Mouse (Mus musculus): Measurements from ENCODE around the gene Gk2. TPM values are rescaled to one million over a fixed set of nuclear protein-coding genes. Genes with fewer than 3 reads are reported as not detected.

The Gk2 gene
- not detected in 2 replicates for total RNA-seq (2014; fragmentation: Nextera tagmentation)
- not detected in 2 replicates for total RNA-seq (2017)

DNA sequence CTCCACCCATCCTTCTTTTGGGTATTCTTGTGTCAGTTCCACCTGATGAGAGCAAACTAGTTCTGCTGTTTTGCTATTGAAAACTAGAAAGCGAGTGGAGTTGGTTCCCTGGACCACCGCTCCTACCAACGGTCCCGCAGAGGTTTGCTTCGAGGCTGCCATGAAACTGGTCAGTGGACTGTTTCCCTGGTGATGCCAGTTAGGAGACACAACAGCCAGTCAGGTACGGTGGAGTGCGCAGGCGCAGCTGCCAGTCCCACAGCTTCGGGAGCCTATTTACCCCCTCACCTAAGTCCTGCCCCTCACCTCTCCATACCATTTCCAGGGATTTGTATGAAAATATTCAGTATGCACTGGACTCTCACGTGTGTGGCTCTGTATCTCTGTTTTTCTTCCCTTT, at the start of gene Gk2:
Gene Gk2, minus strand, starts transcription at position 206 of the 400 bp plus-strand sequence.
- no peak for ATAC-seq (replicated peaks; ENCODE audit: low FRiP score, low TSS enrichment, poor library complexity, severe bottlenecking)

DNA sequence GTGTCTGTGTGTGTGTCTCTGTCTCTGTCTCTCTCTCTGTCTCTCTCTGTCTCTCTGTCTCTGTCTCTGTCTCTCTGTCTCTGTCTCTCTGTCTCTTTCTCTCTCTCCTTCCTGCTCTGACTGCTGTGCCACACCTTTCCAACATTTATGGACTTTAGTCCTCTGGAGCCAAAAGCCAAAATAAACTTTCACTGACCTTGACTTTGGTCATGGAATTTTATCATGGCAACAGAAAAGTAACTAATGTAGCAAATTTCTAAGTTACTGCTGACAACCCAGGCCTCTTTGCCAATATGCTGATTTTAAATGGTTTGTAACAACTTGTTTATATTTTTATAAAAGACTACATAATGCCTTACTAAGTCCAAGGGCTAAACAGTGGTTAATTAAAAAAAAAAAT, 41.2 kb upstream of the Gk2 start:
- ATAC-seq (replicated peaks; ENCODE audit: low FRiP score, low TSS enrichment, poor library complexity, severe bottlenecking), result no peak

DNA sequence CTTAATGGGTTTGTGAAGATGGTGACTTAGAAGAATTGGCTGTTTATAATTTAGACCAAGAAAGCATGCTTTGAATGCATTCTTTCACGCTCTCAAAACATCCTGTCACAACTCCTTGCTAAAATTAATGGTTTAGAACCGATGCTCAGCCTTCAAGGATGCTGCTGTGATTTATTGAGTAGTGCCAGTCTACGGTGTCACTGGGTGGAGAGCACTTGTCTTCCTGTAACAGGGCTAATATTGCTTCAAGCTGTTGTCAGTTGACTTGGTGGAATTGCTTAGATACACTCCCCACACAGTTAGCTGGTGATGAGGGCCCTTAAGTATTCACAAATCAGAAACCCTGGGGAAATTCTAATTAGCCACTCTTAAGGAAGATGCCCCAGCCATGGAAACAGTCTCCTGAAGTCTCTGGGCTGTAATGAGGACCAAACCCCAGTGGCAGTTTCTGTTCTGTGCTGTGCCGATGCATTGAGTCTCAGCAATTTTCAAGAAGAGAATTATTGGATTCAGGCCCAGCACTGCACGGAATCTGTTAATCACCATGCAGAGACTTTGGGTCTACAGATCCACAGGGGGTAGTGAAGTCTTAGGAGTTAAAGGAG, 38.8 kb upstream of the Gk2 start:
- no peak for ATAC-seq (replicated peaks; ENCODE audit: low FRiP score, low TSS enrichment, poor library complexity, severe bottlenecking)

DNA sequence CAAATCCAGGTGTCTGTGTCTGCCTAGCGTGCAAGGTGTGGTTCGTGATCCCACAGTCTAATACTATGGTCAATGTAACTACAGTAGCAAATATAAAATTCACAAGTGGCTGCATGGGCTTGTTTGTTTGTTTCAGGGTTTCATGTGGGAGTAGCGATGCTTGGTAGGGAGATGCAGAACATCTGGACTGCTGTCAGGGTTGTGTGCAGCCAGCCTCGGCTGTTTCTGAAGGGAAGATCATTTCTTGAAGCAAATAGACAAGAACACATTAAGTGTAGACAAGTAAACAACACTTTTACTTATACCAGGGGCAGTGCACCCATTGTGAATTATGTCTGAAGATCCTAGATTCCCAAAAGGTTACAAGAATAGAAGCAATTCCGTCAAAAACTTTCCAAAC, 36.6 kb upstream of the Gk2 start:
- ATAC-seq (replicated peaks; ENCODE audit: low FRiP score, low TSS enrichment, poor library complexity, severe bottlenecking), result no peak

DNA sequence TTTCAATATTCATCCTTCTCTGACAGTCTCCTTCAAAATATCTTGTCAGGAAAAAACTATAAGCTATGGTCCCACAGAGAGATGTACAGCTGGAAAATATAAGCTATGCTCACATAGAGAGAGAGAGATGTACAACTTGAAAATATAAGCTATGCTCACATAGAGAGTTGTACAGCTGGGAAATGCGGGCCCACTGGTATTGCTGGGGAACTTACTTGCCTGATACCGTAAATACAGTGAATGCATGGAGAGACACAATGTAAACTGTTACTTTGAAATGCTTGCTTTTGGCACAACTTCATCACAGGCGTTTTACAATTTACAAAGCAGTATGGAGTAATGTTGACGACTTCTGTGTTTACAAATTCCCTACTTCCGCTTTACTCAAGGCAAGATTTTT, 29.3 kb upstream of the Gk2 start:
- ATAC-seq (replicated peaks; ENCODE audit: low FRiP score, low TSS enrichment, poor library complexity, severe bottlenecking), result no peak

DNA sequence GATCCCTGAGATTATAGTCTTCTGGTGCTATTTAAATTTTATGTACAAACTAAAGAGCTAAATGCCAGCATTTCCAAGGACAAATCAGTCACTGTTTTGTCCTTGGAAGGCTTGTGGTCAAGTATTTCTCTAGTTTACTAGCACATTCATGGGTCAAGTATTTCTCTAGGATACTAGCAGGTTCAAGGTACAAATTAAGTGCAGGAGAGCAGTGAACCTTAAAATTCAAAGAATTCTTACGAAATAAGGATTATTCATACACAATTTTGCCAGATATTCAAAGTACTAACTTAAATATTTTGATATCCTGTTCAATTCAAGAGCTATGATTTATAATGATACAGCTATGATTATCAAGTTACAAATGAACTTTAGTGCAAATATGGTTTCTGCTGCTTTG, 23.2 kb upstream of the Gk2 start:
- no peak for ATAC-seq (replicated peaks; ENCODE audit: low FRiP score, low TSS enrichment, poor library complexity, severe bottlenecking)

DNA sequence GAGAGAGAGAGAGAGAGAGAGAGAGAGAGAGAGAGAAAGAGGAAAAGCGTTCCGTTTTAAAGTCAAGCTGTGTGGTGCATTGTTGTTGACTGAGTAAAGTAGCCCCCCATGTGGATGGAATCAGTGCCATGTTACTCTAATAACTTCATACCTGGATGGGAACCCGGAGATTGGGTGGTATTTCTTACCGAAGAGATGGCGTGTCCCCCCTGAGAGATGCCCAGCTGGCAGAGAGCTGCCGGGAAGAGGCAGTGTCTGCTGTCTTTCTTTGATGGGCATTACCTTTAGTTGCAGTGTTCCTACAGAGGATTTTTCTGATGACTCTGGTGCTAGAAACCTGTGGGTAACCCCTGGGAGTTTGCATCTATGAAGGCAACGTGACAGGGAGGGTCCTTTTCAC, 10.4 kb upstream of the Gk2 start:
- ATAC-seq (replicated peaks; ENCODE audit: low FRiP score, low TSS enrichment, poor library complexity, severe bottlenecking), result no peak

DNA sequence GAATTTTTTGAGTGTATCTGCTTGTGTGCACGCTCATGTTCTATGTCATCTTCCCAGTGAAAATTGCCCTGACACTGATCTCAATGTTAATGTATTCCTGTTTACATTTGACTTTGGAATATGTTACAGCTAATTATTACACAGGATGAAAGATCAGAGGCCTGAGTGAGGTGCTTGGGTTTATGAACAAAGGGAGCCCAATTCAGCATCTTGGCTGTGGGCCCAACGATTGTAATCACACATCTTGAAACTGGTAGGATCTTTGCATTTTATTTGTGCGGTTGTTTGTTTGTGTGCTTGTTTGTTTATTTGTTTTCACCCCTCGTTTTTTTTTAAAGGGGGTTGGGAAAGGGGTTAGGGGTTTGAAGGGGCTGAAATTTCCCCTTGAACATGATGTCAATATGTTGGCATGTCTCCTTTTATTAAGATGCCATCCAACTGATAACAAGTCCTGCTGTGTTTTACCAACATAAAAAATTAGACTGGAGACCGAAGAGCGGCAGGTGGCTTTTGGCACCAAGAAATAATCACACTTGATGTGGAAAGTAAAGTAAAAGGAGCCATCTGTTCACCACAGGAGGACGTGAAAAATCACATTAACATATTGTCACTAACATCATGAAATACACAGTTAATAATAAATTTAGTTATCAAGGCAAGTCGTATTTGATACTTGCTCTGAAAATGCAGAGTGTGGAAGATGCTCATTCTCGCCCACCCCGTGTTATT, 9.8 kb upstream of the Gk2 start:
- no peak for ATAC-seq (replicated peaks; ENCODE audit: low FRiP score, low TSS enrichment, poor library complexity, severe bottlenecking)

DNA sequence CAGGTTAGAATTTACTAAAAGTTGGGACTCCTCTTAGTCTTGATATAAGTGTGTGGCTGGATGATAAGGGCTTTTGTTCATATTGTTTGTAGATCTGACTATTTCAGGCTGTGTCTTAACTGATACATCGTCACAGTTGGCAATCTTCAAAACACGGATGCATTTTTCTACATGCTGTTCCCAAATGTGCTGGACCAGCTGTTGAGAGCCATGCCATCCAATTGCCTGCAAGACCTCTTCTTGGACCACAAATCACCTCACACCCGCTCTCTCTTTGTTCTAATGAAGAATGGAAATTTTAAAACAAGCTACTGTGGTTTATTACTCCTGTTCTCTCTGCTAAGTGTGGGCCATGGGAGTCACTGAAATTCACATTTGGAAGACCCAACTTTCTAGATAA, 9.1 kb upstream of the Gk2 start:
- no peak for ATAC-seq (replicated peaks; ENCODE audit: low FRiP score, low TSS enrichment, poor library complexity, severe bottlenecking)

DNA sequence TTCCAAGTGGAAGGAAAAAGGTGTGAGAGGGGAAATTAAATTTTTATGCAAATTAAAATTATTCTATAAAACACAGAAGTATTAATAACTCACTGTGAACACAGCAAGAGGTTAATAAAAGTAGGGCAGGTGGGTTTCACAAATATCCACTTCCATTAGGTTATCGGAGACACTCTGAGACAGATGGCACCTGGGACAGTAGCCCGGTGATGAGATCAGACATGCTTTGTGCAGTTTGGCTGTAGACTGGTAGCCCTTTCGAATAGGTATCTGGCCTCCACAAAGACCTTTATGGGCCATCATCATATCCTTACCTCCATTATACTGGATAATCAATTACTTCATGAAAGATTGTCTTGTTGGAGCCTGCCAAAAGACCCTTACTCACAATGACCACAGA, 6.0 kb upstream of the Gk2 start:
- ATAC-seq (replicated peaks; ENCODE audit: low FRiP score, low TSS enrichment, poor library complexity, severe bottlenecking), result no peak

DNA sequence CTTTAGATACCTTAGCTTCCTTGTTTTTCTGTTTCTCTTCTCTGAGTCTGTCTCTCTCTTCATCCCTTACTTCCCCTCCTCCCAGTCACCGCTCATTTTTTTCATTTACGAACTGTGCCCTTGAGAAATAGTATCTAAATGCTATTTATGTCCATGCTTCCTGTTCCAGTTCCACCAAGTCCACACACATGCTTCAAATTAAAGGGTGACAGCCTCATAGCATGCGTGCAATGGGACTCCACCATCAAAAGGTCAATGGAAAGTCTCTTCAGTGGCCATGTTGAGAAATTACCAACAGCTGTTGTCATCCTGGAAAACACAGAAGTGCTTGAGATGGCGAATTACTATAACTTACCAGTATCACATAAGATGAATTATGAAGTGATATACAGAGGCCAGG, 5.4 kb downstream of the Gk2 start:
- ATAC-seq (replicated peaks; ENCODE audit: low FRiP score, low TSS enrichment, poor library complexity, severe bottlenecking), result no peak

DNA sequence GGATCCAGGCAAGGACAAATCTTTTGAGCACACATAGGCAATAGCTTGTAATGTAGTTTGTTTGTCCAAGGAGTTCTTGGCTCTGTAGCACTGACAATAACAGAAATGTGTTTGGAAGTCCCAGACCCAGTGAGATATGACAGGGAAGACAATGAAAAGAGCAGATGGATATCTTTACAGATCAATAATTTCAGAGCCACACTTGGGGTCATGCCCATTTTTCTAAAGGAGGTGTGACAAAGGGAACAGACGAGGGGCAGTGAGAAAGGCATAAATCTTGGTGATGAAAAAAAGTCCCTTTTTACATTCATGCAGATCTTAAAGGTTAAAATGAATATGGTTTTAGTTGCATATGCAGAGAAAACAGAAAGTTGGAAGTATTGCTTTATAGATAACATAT, 12.6 kb downstream of the Gk2 start:
- ATAC-seq (replicated peaks; ENCODE audit: low FRiP score, low TSS enrichment, poor library complexity, severe bottlenecking), result no peak

DNA sequence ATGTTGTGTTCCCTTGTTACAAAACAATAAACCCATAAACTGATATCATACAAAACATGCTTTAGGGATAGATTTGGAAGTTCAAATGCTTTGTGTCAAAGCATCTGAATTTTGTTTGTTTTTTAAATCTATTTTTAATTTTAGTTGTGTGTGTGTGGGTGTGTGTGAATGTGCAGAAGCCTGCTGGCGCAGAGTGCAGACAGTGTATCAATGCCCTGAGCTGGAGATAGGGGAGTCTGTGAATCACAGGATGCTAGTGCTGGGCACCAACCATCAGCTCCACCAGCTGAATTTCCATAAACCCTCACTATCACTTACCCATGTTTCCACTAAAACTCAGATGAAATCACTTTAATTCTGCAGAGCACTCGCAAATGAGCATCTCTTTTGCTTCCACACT, 24.3 kb downstream of the Gk2 start:
- no peak for ATAC-seq (replicated peaks; ENCODE audit: low FRiP score, low TSS enrichment, poor library complexity, severe bottlenecking)

DNA sequence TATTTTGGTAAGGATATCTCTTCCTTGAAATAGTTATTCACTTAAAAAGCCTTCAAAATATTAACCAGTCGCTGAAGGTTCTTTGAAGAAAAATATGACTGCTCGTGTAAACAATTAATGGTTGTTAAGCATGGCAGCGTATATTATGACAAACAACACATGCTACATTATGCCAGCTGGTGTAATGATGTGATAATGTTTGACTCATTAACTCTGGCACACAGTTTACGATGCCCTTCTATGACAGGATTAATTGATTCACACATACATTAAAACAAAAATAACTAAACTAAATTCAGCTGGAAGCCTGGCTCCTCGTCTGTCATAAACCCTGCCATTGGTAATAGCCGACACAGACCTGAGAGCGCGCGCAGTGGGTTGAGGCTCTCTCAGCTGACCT, 26.8 kb downstream of the Gk2 start:
- no peak for ATAC-seq (replicated peaks; ENCODE audit: low FRiP score, low TSS enrichment, poor library complexity, severe bottlenecking)

DNA sequence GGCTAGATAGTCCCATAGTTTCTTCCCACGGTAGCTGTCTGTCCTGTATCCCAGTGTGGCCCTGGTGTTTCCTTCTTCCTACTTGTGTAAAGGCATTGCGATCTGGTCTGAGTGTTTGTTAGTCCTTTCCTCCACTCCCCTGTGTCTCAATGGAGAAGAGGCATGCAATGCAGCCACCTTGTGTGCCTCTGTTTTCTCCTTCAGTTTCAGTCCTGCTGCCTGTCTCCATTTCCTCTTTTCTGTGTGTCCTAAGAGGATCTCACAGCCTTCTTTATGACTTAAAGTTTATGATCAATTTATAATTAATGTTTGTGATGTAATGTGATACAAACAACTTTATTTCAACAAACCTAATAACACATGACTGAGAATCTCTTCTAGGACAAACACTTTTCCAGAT, 35.2 kb downstream of the Gk2 start:
- ATAC-seq (replicated peaks; ENCODE audit: low FRiP score, low TSS enrichment, poor library complexity, severe bottlenecking), result no peak

DNA sequence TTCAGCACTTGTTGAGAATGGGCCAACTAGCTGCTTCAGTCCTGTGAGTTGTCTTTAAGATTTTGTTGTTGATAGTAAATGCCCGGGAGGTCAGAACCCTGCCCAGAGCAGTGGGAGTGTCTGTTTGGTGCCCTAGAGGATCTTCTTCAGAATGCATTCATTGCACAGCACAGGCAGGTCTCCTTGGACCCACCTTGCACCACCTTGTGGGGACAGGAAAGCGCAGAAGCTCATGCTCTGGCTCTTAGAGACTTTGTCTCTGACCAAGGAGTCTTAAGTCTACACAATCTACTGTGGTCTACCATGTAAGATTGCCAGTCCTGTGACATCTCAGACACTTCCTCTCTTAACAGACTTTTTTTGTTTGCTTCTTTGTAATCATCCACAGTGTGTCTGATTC, 39.6 kb downstream of the Gk2 start:
- no peak for ATAC-seq (replicated peaks; ENCODE audit: low FRiP score, low TSS enrichment, poor library complexity, severe bottlenecking)

DNA sequence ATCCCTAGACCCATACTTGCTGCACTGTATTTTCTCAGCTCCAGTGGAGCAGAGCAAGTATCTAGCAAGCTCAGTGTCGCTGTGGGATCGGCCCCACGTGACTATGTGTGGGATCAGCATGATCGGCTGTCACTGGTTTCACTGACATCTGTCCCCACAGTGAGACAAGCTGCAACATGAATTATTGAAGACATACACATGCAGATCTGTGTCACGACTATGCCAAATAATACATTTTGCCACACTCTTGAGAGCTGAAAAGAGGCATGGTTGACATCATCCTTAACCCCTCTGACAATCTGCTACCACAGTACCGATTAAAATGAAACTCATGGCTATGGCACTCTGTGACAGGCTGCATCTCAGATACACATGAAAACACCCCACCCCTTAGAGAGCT, 41.0 kb downstream of the Gk2 start:
- no peak for ATAC-seq (replicated peaks; ENCODE audit: low FRiP score, low TSS enrichment, poor library complexity, severe bottlenecking)

DNA sequence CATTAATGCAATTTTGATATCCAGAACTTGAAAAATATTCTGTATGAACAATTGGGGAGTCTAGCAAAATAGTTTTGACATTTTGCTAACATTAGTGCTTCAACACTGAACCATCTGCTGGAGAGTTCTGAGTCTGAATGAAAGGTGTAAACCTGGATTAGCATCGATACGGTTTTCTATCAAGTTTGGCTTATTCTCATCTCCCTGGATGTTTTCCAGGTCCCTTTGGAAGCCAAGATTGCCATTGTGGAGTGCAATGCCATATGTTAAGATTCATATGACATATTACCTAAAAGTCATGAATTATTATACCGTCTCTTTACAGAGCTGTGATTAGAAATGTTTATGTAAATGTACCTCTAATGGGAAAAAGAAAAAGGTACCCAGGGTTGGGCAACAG, 43.1 kb downstream of the Gk2 start:
- no peak for ATAC-seq (replicated peaks; ENCODE audit: low FRiP score, low TSS enrichment, poor library complexity, severe bottlenecking)

DNA sequence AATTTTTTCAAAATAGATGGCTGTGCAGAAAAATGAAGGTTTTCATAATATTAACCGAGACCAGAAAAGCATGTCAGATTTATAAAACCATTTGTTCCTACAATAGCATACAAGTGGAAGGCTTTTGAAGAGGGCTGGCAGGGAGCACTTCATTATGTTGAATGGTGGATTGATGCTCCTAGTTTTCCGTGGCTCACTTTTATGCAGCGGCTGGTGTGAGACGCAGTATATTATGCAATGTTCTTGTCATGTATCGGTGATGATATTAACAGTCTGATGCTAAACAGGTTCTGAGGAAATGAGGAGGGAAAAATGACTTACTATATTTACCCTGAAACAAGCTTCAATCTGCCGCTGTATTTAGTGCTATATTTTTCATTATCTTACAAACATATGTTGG, 46.6 kb downstream of the Gk2 start:
- ATAC-seq (replicated peaks; ENCODE audit: low FRiP score, low TSS enrichment, poor library complexity, severe bottlenecking), result no peak

DNA sequence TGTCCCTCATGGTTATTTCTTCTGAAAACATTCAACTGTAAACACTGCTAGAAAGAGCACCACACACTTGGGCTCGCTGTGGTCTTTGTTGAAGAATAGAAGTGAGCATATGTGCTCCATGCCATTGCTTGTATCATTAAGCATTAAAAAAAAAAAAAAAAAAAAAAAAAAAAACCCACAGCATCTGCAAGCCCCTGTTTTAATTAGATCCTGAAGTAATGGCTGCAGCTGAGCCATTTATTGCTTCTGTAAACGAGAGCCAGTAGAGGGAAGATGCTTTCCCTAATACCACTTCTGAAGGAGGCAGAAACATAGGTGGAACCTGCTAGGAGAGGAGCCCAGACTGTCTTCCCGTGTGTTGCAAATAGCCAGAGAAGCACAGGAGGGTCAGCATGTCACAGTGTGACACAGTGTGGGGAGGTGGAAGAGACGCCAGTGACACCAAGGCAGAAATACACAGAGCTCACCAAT, 47.6 kb downstream of the Gk2 start:
- no peak for ATAC-seq (replicated peaks; ENCODE audit: low FRiP score, low TSS enrichment, poor library complexity, severe bottlenecking)
